Mouse (Mus musculus): ENCODE results near the gene Arhgap21. TPM values are rescaled to one million over a fixed set of nuclear protein-coding genes. Genes with fewer than 3 reads are reported as not detected.
"Not testable (repeated sequence)": the region's sequence is repeated elsewhere in the genome, so short reads cannot be mapped to it uniquely, and the experiment has no call there.

Arhgap21 gene
- polyA plus RNA-seq, 1 experiment from 2014 or later, result 5.2 TPM

DNA sequence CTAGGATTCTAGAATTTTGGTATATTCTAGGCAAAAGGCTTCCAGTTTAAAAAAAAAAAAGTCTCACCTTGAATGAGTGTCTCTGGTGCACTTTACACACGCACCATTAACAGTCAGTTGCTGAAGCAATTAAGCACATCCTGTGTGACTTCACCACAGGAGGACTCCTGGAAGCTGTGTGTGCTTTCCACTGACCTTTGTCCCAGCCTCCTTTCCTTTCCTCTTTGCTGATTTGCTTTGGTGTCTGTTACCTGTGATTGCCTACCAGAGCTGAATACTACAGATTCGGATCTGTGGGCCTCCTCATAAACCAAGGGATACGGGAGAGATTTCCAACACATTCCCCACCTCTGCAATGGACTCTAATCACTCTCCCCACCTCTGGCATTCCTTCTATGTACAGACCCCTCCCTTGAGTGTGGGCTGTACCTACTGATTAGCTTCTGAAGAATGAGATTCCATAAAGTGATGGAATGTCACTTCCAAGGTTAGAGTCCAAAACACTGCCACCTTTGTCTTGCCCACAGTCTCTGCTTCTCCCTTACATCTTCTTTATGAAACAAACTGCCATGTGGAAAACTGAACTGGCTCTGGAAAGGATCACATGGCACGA is 32.0 kb downstream of the Arhgap21 start:
- Histone ChIP-seq H3K36me3 (ENCODE audit: control insufficient read depth, insufficient read depth) (no peaks in the 10 kb centered on the region), H3K27me3 (ENCODE audit: control insufficient read depth, insufficient read depth, low read depth, low read length) (no peaks in the 10 kb centered on the region), H3K9me3 (replicated peaks; ENCODE audit: control insufficient read depth, low read length) (no peaks in the 10 kb centered on the region), H3K4me1 (ENCODE audit: control insufficient read depth, low read depth, low read length) (peaks cover 4% of the 10 kb centered on the region; the same call in 1 of the 2 replicates), H3K4me2 (ENCODE audit: low read depth, low read length) (no peak overlapping the region), H3K27ac (ENCODE audit: low read length) (0 out of 2 replicates have a peak overlapping the region, but pooled peaks have one; percentile 17), H3K9ac (ENCODE audit: low read depth, low read length) (no peak overlapping the region), H3K4me3 (ENCODE audit: low read depth, low read length) (no peak overlapping the region)
- ATAC-seq (ENCODE audit: low read depth), result peak; percentile 66
- WGBS (ENCODE audit: insufficient replicate concordance), result 72% methylated on average over 4 of the region's 4 CpGs

DNA sequence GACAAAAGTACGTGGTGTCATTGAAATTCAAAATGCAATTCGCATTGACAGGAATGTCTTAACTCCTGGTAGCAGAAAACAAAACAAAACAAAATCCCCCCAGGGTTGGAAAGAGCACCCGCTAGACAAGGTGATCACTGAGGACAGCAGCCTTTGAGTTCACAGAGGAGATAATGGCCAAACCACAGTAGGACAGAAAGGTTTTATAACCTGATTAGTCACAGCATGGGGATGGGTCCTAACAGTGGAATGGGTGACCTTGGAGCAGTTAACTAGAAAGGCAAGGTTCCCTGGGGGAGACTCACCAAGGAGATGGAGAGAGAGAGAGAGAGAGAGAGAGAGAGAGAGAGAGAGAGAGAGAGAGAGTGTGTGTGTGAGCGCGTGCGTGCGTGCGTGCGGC is 34.3 kb downstream of the Arhgap21 start:
- ATAC-seq (ENCODE audit: low read depth), result no peak
- Histone ChIP-seq H3K27ac (ENCODE audit: low read length) (no peak overlapping the region), H3K4me2 (ENCODE audit: low read depth, low read length) (no peak overlapping the region), H3K9ac (ENCODE audit: low read depth, low read length) (no peak overlapping the region), H3K36me3 (ENCODE audit: control insufficient read depth, insufficient read depth) (no peaks in the 10 kb centered on the region), H3K27me3 (ENCODE audit: control insufficient read depth, insufficient read depth, low read depth, low read length) (no peaks in the 10 kb centered on the region), H3K4me3 (ENCODE audit: low read depth, low read length) (no peak overlapping the region), H3K9me3 (replicated peaks; ENCODE audit: control insufficient read depth, low read length) (no peaks in the 10 kb centered on the region), H3K4me1 (ENCODE audit: control insufficient read depth, low read depth, low read length) (peaks cover 4% of the 10 kb centered on the region; the same call in 1 of the 2 replicates)
- whole genome bisulfite sequencing (ENCODE audit: insufficient replicate concordance), result 85% methylated on average over 9 of the region's 9 CpGs

DNA sequence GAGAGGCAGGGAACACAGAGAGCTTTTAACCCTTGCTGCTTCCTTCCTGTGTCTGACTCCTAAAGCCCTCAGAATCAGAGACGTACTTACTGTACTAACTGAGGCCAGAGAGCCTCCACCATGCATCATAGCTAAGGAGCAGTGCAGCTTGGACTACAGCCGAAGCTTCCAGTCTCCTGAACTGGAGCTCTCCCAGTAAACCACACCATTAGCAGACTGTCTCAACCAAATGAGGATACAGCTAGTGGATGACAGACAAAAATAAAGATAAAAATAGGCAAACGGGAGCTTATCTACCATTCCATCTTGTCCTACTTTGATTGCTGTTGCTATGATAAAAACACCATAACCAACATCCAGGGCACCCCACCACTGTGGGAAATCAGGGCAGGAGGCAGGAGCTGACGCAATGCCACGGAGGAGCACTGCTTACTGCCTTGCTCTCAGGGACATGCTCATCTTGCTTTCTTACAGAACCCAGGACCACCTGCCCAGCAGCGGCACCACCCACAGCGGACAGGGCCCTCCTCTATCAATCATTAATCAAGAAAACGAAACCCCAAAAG is 35.9 kb downstream of the Arhgap21 start:
- peaks cover 4% of the 10 kb centered on the region; the same call in 1 of the 2 replicates for H3K4me1 ChIP-seq (ENCODE audit: control insufficient read depth, low read depth, low read length)
- no peak for ATAC-seq (ENCODE audit: low read depth)

DNA sequence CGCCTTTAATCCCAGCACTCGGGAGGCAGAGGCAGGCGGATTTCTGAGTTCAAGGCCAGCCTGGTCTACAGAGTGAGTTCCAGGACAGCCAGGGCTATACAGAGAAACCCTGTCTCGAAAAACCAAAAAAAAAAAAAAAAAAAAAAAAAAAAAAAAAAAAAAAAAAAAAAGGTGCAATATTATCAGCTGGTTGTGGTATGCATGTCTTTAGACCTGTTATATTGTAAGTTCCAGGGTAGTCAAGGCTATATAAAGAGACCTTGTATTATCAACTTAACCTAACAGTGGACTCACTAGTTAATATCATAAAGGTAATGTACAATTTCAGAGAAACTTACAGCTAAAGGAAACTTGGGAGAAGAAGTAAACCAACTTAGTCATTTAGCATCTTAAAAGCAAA is 36.9 kb downstream of the Arhgap21 start:
- H3K27me3 ChIP-seq (ENCODE audit: control insufficient read depth, insufficient read depth, low read depth, low read length); H3K9me3 ChIP-seq (replicated peaks; ENCODE audit: control insufficient read depth, low read length); H3K4me2 ChIP-seq (ENCODE audit: low read depth, low read length); H3K4me3 ChIP-seq (ENCODE audit: low read depth, low read length); H3K4me1 ChIP-seq (ENCODE audit: control insufficient read depth, low read depth, low read length); H3K36me3 ChIP-seq (ENCODE audit: control insufficient read depth, insufficient read depth); H3K27ac ChIP-seq (ENCODE audit: low read length); H3K9ac ChIP-seq (ENCODE audit: low read depth, low read length); ATAC-seq (ENCODE audit: low read depth): not testable (repeated sequence)
- WGBS (ENCODE audit: insufficient replicate concordance), result 98% methylated on average over 3 of the region's 4 CpGs

More for the DNA sequence above, 35.9 kb downstream of the Arhgap21 start:
- WGBS (ENCODE audit: insufficient replicate concordance), result 57% methylated on average over 8 of the region's 8 CpGs
- no peaks in the 10 kb centered on the region for H3K9me3 ChIP-seq (replicated peaks; ENCODE audit: control insufficient read depth, low read length)
- H3K27ac ChIP-seq (ENCODE audit: low read length), result no peak overlapping the region
- no peaks in the 10 kb centered on the region for H3K36me3 ChIP-seq (ENCODE audit: control insufficient read depth, insufficient read depth)
- H3K27me3 ChIP-seq (ENCODE audit: control insufficient read depth, insufficient read depth, low read depth, low read length), result no peaks in the 10 kb centered on the region
- no peak overlapping the region for H3K4me3 ChIP-seq (ENCODE audit: low read depth, low read length)
- H3K9ac ChIP-seq (ENCODE audit: low read depth, low read length), result no peak overlapping the region
- no peak overlapping the region for H3K4me2 ChIP-seq (ENCODE audit: low read depth, low read length)

DNA sequence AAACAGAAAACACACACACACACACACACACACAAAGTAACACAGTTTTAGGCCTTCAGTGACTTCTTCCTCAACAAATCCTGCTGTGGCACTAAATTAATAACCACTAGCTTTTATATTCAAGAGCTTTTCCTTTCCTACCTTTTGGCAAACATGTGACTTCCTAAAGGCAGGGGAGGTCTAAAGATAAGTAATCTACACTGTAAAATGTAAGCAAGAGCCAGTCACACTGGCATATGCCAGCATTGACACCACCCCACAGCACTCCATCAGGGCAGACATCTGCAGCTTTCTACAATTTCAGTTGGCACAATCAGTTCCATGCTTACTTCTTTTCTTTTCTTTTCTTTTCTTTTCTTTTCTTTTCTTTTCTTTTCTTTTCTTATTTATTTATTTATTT is 40.2 kb downstream of the Arhgap21 start:
- Histone ChIP-seq H3K4me3 (ENCODE audit: low read depth, low read length) (no peak overlapping the region), H3K27ac (ENCODE audit: low read length) (no peak overlapping the region), H3K9ac (ENCODE audit: low read depth, low read length) (no peak overlapping the region), H3K9me3 (replicated peaks; ENCODE audit: control insufficient read depth, low read length) (no peaks in the 10 kb centered on the region), H3K36me3 (ENCODE audit: control insufficient read depth, insufficient read depth) (no peaks in the 10 kb centered on the region), H3K27me3 (ENCODE audit: control insufficient read depth, insufficient read depth, low read depth, low read length) (no peaks in the 10 kb centered on the region), H3K4me2 (ENCODE audit: low read depth, low read length) (no peak overlapping the region), H3K4me1 (ENCODE audit: control insufficient read depth, low read depth, low read length) (no peaks in the 10 kb centered on the region; the same call in 1 of the 2 replicates)
- ATAC-seq (ENCODE audit: low read depth), result no peak

DNA sequence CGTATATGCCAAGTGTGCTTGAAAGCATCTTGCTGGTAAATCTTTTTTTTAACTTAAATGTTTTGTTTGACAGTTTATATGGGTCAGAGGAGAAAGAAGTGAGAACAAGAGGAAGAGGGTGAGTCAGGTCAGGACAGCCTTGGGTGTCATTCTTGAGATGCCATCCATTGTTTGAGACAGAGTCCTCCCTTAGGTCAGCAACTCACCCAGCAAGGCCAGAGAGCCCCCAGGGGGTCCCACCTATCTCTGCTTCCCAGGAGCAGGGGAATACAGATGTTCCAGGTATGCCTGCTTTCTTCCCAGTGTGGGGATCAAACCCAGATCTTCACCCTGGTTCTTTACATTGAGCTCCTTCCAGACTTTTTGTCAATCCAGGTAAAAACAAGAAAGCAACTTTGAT is 43.7 kb downstream of the Arhgap21 start:
- Histone ChIP-seq H3K27ac (ENCODE audit: low read length) (no peak overlapping the region), H3K27me3 (ENCODE audit: control insufficient read depth, insufficient read depth, low read depth, low read length) (no peaks in the 10 kb centered on the region), H3K4me3 (ENCODE audit: low read depth, low read length) (no peak overlapping the region), H3K4me2 (ENCODE audit: low read depth, low read length) (no peak overlapping the region), H3K9ac (ENCODE audit: low read depth, low read length) (no peak overlapping the region), H3K36me3 (ENCODE audit: control insufficient read depth, insufficient read depth) (no peaks in the 10 kb centered on the region), H3K9me3 (replicated peaks; ENCODE audit: control insufficient read depth, low read length) (no peaks in the 10 kb centered on the region), H3K4me1 (ENCODE audit: control insufficient read depth, low read depth, low read length) (no peaks in the 10 kb centered on the region)
- WGBS (ENCODE audit: insufficient replicate concordance), result 66% methylated on average over 1 of the region's 1 CpGs
- ATAC-seq (ENCODE audit: low read depth), result no peak

DNA sequence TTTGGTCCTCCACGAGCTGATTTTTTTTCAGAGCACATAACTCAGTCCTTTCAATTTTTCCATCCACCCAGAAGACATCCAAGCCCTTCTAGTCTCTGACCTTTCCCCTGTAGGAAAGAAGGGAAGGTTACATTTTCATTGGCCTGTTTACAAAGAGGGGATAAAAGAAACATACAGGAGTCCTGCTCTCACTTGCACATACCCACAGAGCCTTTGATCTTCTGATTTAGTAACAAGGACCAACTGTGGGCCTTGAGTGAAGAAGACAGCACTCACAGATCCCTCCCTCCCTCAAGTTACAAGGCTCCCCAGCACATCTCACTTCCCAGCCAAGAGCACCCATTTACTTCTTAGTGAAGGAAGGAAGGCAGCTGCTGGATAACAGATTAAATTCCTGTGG is 46.3 kb downstream of the Arhgap21 start:
- H3K9me3 ChIP-seq (replicated peaks; ENCODE audit: control insufficient read depth, low read length), result no peaks in the 10 kb centered on the region
- no peaks in the 10 kb centered on the region for H3K27me3 ChIP-seq (ENCODE audit: control insufficient read depth, insufficient read depth, low read depth, low read length)
- H3K4me2 ChIP-seq (ENCODE audit: low read depth, low read length), result no peak overlapping the region
- no peak overlapping the region for H3K4me3 ChIP-seq (ENCODE audit: low read depth, low read length)
- H3K4me1 ChIP-seq (ENCODE audit: control insufficient read depth, low read depth, low read length), result no peaks in the 10 kb centered on the region
- WGBS (ENCODE audit: insufficient replicate concordance), result 24% methylated on average over 1 of the region's 1 CpGs
- no peak overlapping the region for H3K27ac ChIP-seq (ENCODE audit: low read length)
- H3K9ac ChIP-seq (ENCODE audit: low read depth, low read length), result no peak overlapping the region
- ATAC-seq (ENCODE audit: low read depth), result no peak
- H3K36me3 ChIP-seq (ENCODE audit: control insufficient read depth, insufficient read depth), result no peaks in the 10 kb centered on the region

DNA sequence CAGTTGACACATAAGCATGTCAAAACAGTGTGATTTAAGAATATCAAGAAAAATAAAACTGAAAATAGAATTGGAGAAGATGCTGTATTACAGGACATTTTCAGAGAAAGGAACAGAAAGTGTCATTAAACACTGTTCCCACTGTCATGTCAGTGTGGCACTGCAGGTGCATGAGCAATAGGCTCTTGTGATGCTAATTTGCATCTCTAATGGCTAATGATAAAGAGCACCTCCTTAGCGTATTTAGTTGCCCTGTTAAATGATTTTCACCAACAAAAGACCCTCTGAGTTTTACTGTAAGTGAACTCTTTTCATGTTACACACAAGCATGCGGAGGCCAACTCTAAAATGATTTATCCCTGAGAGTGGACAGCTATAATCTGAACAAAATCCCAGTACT is 47.1 kb downstream of the Arhgap21 start:
- Histone ChIP-seq H3K27me3 (ENCODE audit: control insufficient read depth, insufficient read depth, low read depth, low read length) (no peaks in the 10 kb centered on the region), H3K9ac (ENCODE audit: low read depth, low read length) (no peak overlapping the region), H3K4me3 (ENCODE audit: low read depth, low read length) (no peak overlapping the region), H3K4me2 (ENCODE audit: low read depth, low read length) (no peak overlapping the region), H3K27ac (ENCODE audit: low read length) (no peak overlapping the region), H3K9me3 (replicated peaks; ENCODE audit: control insufficient read depth, low read length) (no peaks in the 10 kb centered on the region), H3K36me3 (ENCODE audit: control insufficient read depth, insufficient read depth) (no peaks in the 10 kb centered on the region), H3K4me1 (ENCODE audit: control insufficient read depth, low read depth, low read length) (no peaks in the 10 kb centered on the region)
- ATAC-seq (ENCODE audit: low read depth), result no peak
- WGBS (ENCODE audit: insufficient replicate concordance), result 93% methylated on average over 2 of the region's 2 CpGs

DNA sequence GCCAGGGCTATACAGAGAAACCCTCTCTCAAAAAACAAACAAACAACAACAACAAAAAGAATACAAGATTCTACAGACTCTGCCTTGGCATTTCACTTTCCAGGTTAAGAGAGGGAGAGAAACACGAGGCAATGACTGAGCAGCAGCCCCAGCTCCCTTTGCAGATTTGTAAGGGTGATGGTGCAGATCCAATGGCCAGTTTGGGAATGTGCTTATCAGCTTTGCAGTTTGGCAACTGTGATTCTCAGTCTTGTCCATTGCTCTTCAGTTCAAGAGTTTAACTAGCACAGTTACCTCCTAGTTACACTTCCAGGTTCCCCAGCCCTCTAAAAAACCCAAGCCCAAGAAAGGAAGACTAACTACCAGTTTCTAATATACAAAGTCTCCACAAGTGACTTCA is 47.7 kb downstream of the Arhgap21 start:
- Histone ChIP-seq H3K4me1 (ENCODE audit: control insufficient read depth, low read depth, low read length) (no peaks in the 10 kb centered on the region), H3K4me3 (ENCODE audit: low read depth, low read length) (no peak overlapping the region), H3K9ac (ENCODE audit: low read depth, low read length) (no peak overlapping the region), H3K27me3 (ENCODE audit: control insufficient read depth, insufficient read depth, low read depth, low read length) (no peaks in the 10 kb centered on the region), H3K4me2 (ENCODE audit: low read depth, low read length) (no peak overlapping the region), H3K9me3 (replicated peaks; ENCODE audit: control insufficient read depth, low read length) (no peaks in the 10 kb centered on the region), H3K27ac (ENCODE audit: low read length) (no peak overlapping the region), H3K36me3 (ENCODE audit: control insufficient read depth, insufficient read depth) (no peaks in the 10 kb centered on the region)
- 59% methylated on average over 1 of the region's 1 CpGs for WGBS (ENCODE audit: insufficient replicate concordance)
- ATAC-seq (ENCODE audit: low read depth), result no peak
